Mouse (Mus musculus) testis, adult 2 months (tissue): Measurements from ENCODE around the gene Sorbs1.

Experiments
- CTCF ChIP-seq: fragments of 200-500 bp; IDR thresholded peaks from 2 replicates; pipeline ENCODE4 v1.5.1; 2012; ENCODE audit warnings: low read depth, mild to moderate bottlenecking, inconsistent platforms, low read length, moderate library complexity; ENCODE audit not compliant: control insufficient read depth, insufficient read depth, insufficient replicate concordance
- POLR2A ChIP-seq: fragments of 200-500 bp; IDR thresholded peaks from 2 replicates; pipeline ENCODE4 v1.6.1; 2012; ENCODE audit warnings: low read depth, mild to moderate bottlenecking, inconsistent platforms, low read length, moderate library complexity; ENCODE audit not compliant: control insufficient read depth

GRCm38 (mm10) chr19:40514376-40514775 is 797 bp upstream of the Sorbs1 start:
- TF ChIP-seq CTCF (no peak), POLR2A (no peak)
